Mouse (Mus musculus): Measurements from ENCODE around the gene Spryd3. TPM values are rescaled to one million over a fixed set of nuclear protein-coding genes. Genes with fewer than 3 reads are reported as not detected.

Spryd3 gene
- polyA plus RNA-seq, 1 experiment from 2014 or later: 12.9 TPM

DNA sequence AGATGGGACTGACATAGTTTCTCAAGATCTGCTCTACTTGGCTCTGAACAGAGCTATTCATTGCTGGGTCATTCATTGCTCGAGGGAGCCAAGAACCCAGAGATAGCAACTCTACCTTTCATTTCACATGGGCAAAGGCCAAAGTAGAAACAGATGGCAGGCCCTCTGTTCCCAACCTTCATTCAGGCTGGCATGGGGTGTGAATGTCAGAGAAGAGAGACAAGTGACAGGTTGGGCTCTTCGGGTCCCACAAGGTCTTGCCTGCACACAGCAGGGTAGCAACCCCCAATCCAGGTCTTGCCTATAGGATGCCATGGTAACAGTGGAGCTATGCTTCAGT is 16.2 kb downstream of the Spryd3 start:
- WGBS: 76% methylated on average over 2 of the region's 2 CpGs
- no peak overlapping the region for H3K27ac ChIP-seq
- peaks cover 85% of the 10 kb centered on the region for H3K36me3 ChIP-seq
- no peaks in the 10 kb centered on the region for H3K4me1 ChIP-seq (replicated peaks)
- H3K4me2 ChIP-seq: no peak overlapping the region
- no peaks in the 10 kb centered on the region for H3K9me3 ChIP-seq
- no peak overlapping the region for H3K4me3 ChIP-seq (replicated peaks)
- no peaks in the 10 kb centered on the region for H3K27me3 ChIP-seq
- ATAC-seq (ENCODE audit: insufficient number of reproducible peaks, insufficient read depth, low FRiP score, low TSS enrichment, low read depth): no peak
- no peak overlapping the region for H3K9ac ChIP-seq (replicated peaks)

DNA sequence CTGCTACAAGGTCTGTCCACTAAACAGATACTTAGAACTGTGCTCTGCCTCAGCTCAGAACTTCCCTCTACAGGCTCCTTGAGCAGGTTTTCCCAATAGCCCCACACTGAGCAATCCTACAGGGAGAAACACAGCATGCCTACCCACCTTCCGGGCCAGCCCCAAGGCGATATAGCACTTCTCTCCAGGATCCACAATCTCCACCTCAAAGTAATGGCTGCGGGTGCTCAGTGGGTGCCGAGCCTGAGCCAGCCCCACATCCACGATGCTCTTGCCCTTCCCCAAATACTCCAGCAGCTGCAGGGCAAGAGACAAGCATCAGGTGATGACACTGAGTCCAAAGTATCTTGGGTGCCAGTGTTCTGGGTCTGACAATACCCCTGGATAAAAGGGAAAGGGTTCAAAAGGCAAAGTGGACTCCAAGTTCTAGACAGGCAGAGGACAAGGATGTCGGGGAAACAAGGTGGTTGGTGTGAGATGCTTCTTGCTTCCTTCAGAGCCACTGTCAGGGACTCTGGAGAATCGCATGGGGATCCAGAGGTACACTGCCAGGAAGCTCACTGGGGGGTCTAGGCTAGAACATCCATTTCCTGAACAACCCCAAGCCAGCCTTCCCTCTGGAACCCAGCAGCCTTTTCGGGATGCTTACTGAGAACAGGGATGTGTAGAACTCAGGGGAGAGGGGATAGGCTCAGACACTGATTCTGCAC is 16.8 kb downstream of the Spryd3 start:
- H3K4me1 ChIP-seq (replicated peaks): no peaks in the 10 kb centered on the region
- H3K36me3 ChIP-seq: peaks cover 85% of the 10 kb centered on the region
- WGBS: 69% methylated on average over 8 of the region's 8 CpGs
- H3K9ac ChIP-seq (replicated peaks): no peak overlapping the region
- H3K4me3 ChIP-seq (replicated peaks): no peak overlapping the region
- H3K27ac ChIP-seq: no peak overlapping the region
- no peaks in the 10 kb centered on the region for H3K27me3 ChIP-seq
- no peaks in the 10 kb centered on the region for H3K9me3 ChIP-seq
- no peak for ATAC-seq (ENCODE audit: insufficient number of reproducible peaks, insufficient read depth, low FRiP score, low TSS enrichment, low read depth)
- H3K4me2 ChIP-seq: no peak overlapping the region

DNA sequence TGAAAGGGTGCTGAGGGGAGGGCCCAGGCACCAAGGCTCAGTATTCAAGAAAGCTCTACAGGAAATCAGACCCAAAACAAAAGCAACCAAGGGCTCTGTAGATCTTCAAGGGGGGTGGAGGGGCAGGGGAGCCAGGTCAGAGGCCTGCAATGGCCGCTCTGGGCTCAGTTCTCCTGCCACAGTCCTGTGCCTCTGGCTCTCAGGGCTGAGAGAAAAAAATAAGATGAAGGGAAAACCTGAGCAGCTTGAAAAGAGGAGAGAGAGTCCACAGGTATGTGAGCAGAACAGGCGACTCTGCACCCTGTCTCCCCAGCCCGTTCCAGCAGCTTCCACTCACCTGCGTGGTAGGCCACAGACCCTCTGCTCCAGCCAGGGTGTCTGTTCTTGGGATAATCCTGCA is 17.4 kb downstream of the Spryd3 start:
- no peak for ATAC-seq (ENCODE audit: insufficient number of reproducible peaks, insufficient read depth, low FRiP score, low TSS enrichment, low read depth)
- 90% methylated on average over 4 of the region's 4 CpGs for WGBS
- peaks cover 89% of the 10 kb centered on the region for H3K36me3 ChIP-seq

DNA sequence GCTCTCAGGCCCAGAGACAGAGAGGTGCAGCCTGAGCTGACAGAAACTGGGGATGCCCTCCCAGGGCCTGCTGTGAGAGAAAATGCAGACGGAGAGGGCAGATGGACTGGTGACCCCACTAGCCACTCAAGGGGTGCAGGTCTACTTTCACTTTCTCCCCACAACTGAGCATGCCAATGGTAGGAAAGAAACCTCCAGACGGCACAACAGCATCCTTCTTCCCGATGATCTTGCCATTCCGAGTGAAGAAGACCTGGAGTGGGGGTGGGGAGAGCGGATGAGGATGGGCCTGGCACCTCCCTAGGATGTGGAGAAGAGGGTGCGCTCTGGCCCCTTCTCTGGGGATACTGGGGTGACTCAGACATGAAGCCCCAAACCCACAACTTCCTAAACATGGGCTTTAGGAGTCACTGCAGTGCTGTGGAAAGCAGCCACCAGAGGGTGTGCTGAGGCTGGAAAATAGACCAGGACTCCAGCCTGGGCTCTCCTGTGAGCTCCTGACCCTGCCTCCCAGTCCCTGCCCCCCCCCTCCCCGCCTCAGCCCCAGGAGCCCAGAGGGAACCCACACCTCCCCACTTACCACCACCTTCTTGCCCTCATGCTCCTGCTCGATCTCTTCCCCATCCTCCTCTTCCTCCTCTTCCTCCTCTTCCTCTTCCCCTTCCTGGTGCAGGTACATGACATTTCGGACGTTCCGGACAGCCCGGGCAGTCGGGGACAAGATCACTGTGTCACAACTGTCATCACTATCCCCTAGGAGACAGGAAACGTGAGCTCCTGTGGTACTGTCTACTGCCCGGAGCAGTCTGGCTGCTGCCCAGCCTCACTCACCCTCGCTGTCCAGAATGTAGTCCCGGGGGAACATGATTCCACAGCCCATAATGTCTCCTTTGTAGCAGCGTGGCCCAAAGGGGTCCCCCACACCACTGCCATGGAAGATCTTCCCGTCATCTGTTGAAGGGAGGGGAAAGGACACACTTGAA is 18.3 kb downstream of the Spryd3 start:
- Histone ChIP-seq H3K27ac (no peak overlapping the region), H3K4me3 (replicated peaks) (no peak overlapping the region), H3K36me3 (peaks cover 95% of the 10 kb centered on the region), H3K9ac (replicated peaks) (no peak overlapping the region), H3K4me1 (replicated peaks) (no peaks in the 10 kb centered on the region; the same call in 1 of the 2 replicates), H3K4me2 (no peak overlapping the region), H3K9me3 (no peaks in the 10 kb centered on the region), H3K27me3 (no peaks in the 10 kb centered on the region)
- no peak; the same call in 1 of the 2 replicates for ATAC-seq (ENCODE audit: insufficient number of reproducible peaks, insufficient read depth, low FRiP score, low TSS enrichment, low read depth)
- WGBS: 82% methylated on average over 18 of the region's 19 CpGs

More for the DNA sequence above, 17.4 kb downstream of the Spryd3 start:
- Histone ChIP-seq H3K27ac (no peak overlapping the region), H3K9ac (replicated peaks) (no peak overlapping the region), H3K4me1 (replicated peaks) (no peaks in the 10 kb centered on the region), H3K4me2 (no peak overlapping the region), H3K9me3 (no peaks in the 10 kb centered on the region), H3K27me3 (no peaks in the 10 kb centered on the region), H3K4me3 (replicated peaks) (no peak overlapping the region)

DNA sequence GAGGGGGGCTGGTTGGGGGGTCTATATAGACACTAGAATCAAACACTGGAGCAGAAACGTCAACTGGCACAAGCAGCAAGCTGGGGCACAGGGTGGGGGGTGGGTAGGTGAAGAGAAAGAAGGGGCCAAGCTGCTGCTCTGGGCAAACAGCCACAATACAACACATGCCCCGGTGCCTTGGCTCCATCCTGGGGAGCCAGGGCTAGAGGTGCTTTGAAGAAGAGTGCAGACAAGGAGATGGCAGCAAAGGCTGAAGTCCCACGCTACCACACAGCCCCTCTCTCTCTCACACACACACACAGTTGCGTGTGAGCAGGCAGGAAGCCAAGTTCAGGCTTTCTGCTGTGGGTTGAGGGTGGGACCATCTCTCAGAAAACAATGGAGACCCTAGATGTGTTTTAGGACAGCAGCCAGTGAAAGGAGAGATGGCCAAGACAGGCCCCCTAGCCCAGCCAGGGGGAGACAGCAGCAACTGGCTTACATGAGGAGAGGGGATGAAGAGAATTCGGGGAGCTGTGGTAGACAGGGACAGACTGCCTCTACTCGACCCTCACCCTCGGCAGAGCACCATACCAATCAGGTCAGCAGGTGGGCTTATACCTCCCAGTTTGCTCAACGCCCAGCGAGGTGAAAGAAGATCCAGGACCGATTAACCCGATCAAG is 19.1 kb downstream of the Spryd3 start:
- H3K36me3 ChIP-seq: peaks cover 96% of the 10 kb centered on the region
- no peak overlapping the region for H3K4me3 ChIP-seq (replicated peaks)
- no peaks in the 10 kb centered on the region; the same call in 1 of the 2 replicates for H3K4me1 ChIP-seq (replicated peaks)
- WGBS: 83% methylated on average over 11 of the region's 11 CpGs
- H3K9me3 ChIP-seq: no peaks in the 10 kb centered on the region
- no peak overlapping the region for H3K27ac ChIP-seq
- no peak overlapping the region for H3K9ac ChIP-seq (replicated peaks)
- H3K4me2 ChIP-seq: no peak overlapping the region
- ATAC-seq (ENCODE audit: insufficient number of reproducible peaks, insufficient read depth, low FRiP score, low TSS enrichment, low read depth): no peak
- no peaks in the 10 kb centered on the region for H3K27me3 ChIP-seq

DNA sequence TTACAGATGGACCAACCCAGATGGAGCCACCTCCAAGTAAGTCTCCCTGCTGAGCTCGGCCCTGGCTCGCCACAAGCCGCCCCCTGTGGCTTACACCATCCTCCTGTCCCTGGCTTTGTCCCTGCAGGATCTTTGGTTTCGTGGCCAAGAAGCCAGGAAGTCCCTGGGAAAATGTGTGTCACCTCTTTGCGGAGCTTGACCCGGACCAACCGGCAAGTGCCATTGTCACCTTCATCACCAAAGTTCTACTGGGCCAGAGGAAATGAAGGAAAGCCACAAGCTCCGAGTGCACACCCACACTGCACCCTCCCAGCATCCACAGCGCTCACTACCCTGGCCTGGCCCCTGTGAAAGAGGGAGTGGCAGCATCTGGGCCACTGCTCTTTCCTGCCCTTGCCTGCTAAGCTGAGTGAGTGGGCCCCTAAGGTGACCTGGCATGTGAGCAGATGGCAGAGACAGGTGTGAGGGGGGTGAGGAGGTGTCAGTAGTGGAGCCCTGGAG is 20.3 kb downstream of the Spryd3 start:
- Histone ChIP-seq H3K4me3 (replicated peaks) (no peak overlapping the region), H3K9ac (replicated peaks) (no peak overlapping the region), H3K4me1 (replicated peaks) (no peaks in the 10 kb centered on the region; the same call in 1 of the 2 replicates), H3K36me3 (peaks cover 96% of the 10 kb centered on the region), H3K4me2 (no peak overlapping the region), H3K27me3 (no peaks in the 10 kb centered on the region), H3K9me3 (no peaks in the 10 kb centered on the region), H3K27ac (no peak overlapping the region)
- WGBS: 69% methylated on average over 9 of the region's 9 CpGs
- ATAC-seq (ENCODE audit: insufficient number of reproducible peaks, insufficient read depth, low FRiP score, low TSS enrichment, low read depth): no peak

DNA sequence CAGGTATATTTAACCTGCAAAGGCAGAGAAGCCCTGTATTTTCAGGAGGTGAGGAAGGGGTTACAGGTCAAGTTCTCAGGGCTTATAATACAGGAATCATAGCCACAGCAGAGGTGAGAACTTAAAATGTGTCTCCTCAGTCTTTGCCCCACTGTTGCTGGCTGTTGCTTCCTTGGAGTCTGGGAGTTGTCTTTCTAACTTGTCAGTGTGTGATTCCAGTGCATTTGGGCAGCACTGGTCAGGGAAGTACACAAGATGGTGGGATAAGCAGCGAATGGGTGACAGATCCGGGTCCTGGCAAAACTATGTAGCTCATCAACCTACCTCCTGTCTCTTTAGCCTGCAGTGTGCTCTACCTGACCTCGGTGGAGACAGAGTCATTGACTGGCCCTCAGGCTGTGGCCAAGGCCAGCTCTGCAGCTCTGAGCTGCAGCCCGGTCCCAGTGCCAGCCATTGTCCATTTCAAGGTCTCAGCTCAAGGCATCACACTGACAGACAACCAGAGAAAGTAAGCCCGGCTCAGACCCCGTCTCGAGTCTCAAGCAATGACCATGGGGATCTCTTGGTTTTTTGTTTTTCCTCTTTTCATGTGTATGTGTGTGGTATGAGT is 21.3 kb downstream of the Spryd3 start:
- H3K36me3 ChIP-seq: peaks cover 95% of the 10 kb centered on the region

DNA sequence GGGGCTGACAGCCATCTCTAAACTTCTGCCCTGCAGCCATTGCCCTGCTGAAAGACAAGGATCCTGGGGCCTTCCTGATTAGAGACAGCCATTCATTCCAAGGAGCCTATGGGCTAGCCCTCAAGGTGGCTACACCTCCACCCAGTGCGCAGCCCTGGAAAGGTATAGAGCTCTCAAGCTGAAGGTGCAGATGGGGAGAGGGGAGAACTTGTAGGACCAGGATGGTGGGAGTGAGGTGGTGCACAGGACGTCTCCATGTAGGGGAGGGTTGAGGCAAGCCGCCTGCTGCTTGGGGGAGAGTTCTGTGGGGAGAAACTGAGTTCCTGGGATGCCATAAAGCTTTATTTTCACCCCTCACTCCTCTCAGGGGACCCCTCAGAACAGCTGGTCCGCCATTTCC is 22.4 kb downstream of the Spryd3 start:
- Histone ChIP-seq H3K36me3 (peaks cover 95% of the 10 kb centered on the region), H3K4me3 (replicated peaks) (no peak overlapping the region), H3K27me3 (no peaks in the 10 kb centered on the region), H3K9me3 (no peaks in the 10 kb centered on the region), H3K4me2 (no peak overlapping the region), H3K27ac (no peak overlapping the region), H3K4me1 (replicated peaks) (peaks cover 8% of the 10 kb centered on the region), H3K9ac (replicated peaks) (no peak overlapping the region)
- WGBS: 75% methylated on average over 4 of the region's 4 CpGs
- ATAC-seq (ENCODE audit: insufficient number of reproducible peaks, insufficient read depth, low FRiP score, low TSS enrichment, low read depth): no peak

More for the DNA sequence above, 21.3 kb downstream of the Spryd3 start:
- Histone ChIP-seq H3K4me3 (replicated peaks) (no peak overlapping the region), H3K27ac (no peak overlapping the region), H3K9ac (replicated peaks) (no peak overlapping the region), H3K4me1 (replicated peaks) (no peaks in the 10 kb centered on the region; the same call in 1 of the 2 replicates), H3K4me2 (no peak overlapping the region), H3K27me3 (no peaks in the 10 kb centered on the region), H3K9me3 (no peaks in the 10 kb centered on the region)
- 88% methylated on average over 7 of the region's 7 CpGs for WGBS
- ATAC-seq (ENCODE audit: insufficient number of reproducible peaks, insufficient read depth, low FRiP score, low TSS enrichment, low read depth): no peak

DNA sequence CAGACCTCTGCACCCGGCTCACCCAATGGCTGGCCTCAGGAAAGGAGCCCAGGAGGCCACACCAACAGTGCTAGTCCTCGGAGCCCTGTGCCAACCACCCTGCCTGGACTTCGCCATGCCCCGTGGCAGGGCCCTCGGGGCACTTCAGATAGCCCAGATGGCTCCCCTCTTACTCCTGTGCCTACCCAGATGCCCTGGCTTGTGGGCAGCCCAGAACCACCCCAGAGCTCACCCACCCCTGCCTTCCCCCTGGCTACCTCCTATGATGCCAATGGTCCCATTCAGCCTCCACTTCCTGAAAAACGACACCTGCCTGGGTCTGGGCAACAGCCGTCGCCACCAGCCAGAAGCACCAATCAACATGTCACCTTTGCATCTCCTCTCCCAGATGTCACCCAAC is 23.2 kb downstream of the Spryd3 start:
- Histone ChIP-seq H3K36me3 (peaks cover 91% of the 10 kb centered on the region), H3K4me3 (replicated peaks) (no peak overlapping the region), H3K9me3 (no peaks in the 10 kb centered on the region), H3K4me2 (no peak overlapping the region), H3K9ac (replicated peaks) (no peak overlapping the region), H3K4me1 (replicated peaks) (peaks cover 14% of the 10 kb centered on the region), H3K27ac (no peak overlapping the region), H3K27me3 (no peaks in the 10 kb centered on the region)
- 73% methylated on average over 8 of the region's 8 CpGs for WGBS
- ATAC-seq (ENCODE audit: insufficient number of reproducible peaks, insufficient read depth, low FRiP score, low TSS enrichment, low read depth): no peak

DNA sequence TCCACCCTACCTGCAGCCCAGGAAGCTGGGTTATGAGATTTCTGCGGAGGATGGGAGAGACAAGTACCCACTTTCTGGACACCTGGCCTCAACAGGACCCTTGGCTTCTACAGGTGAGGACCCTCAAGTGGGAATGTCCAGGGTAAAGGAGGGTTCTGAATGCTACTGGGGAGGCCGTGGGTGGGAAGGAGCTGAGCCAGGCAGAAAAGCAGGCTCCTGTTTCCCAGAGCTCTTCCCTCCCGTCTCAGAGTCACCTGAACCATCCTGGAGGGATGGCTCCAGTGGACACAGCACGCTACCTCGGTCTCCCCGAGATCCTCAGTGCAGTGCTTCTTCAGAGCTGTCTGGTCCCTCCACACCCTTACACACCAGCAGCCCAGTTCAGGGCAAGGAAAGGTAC is 23.9 kb downstream of the Spryd3 start:
- peaks cover 87% of the 10 kb centered on the region for H3K36me3 ChIP-seq
- H3K4me2 ChIP-seq: no peak overlapping the region
- WGBS: 94% methylated on average over 6 of the region's 6 CpGs

DNA sequence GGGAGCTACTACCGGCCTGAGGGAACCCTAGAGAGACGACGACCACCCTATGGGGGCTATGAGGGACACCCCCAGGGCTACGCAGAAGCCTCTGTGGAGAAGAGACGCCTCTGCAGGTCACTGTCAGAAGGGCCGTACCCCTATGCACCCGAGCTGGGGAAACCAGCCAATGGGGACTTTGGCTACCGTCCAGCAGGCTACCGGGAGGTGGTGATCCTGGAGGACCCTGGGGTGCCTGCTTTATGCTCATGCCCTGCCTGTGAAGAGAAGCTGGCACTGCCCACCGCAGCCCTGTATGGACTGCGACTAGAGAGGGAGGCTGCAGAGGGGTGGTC is 24.6 kb downstream of the Spryd3 start:
- WGBS: 89% methylated on average over 11 of the region's 11 CpGs
- peaks cover 80% of the 10 kb centered on the region for H3K36me3 ChIP-seq
- H3K27me3 ChIP-seq: peaks cover 10% of the 10 kb centered on the region
- H3K9ac ChIP-seq (replicated peaks): no peak overlapping the region
- H3K27ac ChIP-seq: no peak overlapping the region
- peaks cover 27% of the 10 kb centered on the region for H3K4me1 ChIP-seq (replicated peaks)
- ATAC-seq (ENCODE audit: insufficient number of reproducible peaks, insufficient read depth, low FRiP score, low TSS enrichment, low read depth): no peak
- H3K9me3 ChIP-seq: no peaks in the 10 kb centered on the region
- H3K4me2 ChIP-seq: no peak overlapping the region
- H3K4me3 ChIP-seq (replicated peaks): no peak overlapping the region

More for the DNA sequence above, 23.9 kb downstream of the Spryd3 start:
- Histone ChIP-seq H3K4me3 (replicated peaks) (no peak overlapping the region), H3K27ac (no peak overlapping the region), H3K9ac (replicated peaks) (no peak overlapping the region), H3K4me1 (replicated peaks) (peaks cover 20% of the 10 kb centered on the region), H3K9me3 (no peaks in the 10 kb centered on the region), H3K27me3 (peaks cover 3% of the 10 kb centered on the region; the same call in 1 of the 2 replicates)
- ATAC-seq (ENCODE audit: insufficient number of reproducible peaks, insufficient read depth, low FRiP score, low TSS enrichment, low read depth): no peak
